In the genomic region with DNA sequence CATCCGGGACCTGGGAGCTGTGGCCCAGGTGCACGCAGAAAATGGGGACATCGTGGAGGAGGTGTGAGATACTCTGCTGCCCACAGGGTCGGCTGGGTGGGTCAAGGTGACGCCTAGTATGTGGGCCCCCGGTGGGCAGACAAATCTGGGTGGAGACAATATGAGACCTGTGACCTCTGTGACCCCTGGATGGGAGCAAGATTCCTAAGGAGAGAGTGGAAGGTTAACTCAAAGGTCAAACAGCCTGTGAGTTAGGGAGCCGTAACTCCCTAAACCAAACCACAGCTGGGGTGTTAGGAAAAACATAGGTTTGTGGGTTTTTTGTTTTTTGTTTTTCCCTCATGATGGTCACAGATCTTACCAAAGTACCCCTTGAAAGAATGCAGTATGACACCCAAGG, we compare ENCODE assay signal across 18 mouse cellular contexts. TPM values are rescaled to one million over a fixed set of nuclear protein-coding genes. Genes with fewer than 3 reads are reported as not detected.
A peak's percentile ranks its signal among the peaks of the same experiment; 100 is the strongest.
DNase-seq lines count a peak whose midpoint lies in the region; TF ChIP-seq lines count a peak whose summit lies in the region.
"Had no signal": no experiment of that assay in that cellular context is flagged by ENCODE, and none has a peak within 500 bp of the region (broad histone marks: within the 10 kb centered on the region; RNA-seq: fewer than 3 reads in every experiment).

No protein-coding gene starts in this region.

- no peak for TF ChIP-seq CTCF in layer of hippocampus, adult 2 months (conservative IDR thresholded peaks at IDR 0.05)

- peak; percentile 64 for DNase-seq in cerebellum, adult 11-12 months
- no peak for DNase-seq in cerebellum, adult 11 months
- peak; percentile 63 for DNase-seq in cerebellum, adult 9-10 months
- no peak for DNase-seq in cerebellum, postnatal 36 days
- peak; percentile 33 to 40 for DNase-seq in cerebellum, postnatal 14 days
- no peak for DNase-seq in cerebellum, adult 8-10 months
- no peak for DNase-seq in layer of hippocampus, adult 2 months (ENCODE audit: low spot score in 2 of 2)
- DNase-seq in layer of hippocampus, adult 18-20 months (ENCODE audit: low spot score in 2 of 2): no peak
- DNase-seq: adrenal gland, adult 8-10 months; adrenal gland, postnatal 14 days; adrenal gland, postnatal 36 days; B cell, adult 2 months; forebrain, postnatal 0 days had no signal

- H3K4me3 ChIP-seq in layer of hippocampus, adult 2 months: no peak overlapping the region
- H3K4me3 ChIP-seq: embryonic facial prominence, embryonic 10.5 days; embryonic facial prominence, embryonic 12.5 days; forebrain, embryonic 13.5 days; forebrain, embryonic 15.5 days had no signal

- peak overlapping the region; percentile 75 for H3K27ac ChIP-seq in layer of hippocampus, adult 2 months
- H3K27ac ChIP-seq: embryonic facial prominence, embryonic 10.5 days; embryonic facial prominence, embryonic 12.5 days; forebrain, embryonic 13.5 days; forebrain, embryonic 15.5 days had no signal

RNA-seq across cellular contexts. Expression of gene Dpysl4, which starts 8.0 kb away (rescaled TPM):
- total RNA-seq in layer of hippocampus, adult 2 months (2021): 10 to 100 TPM; 51.5 to 52.0 TPM
- total RNA-seq in layer of hippocampus, adult 18-20 months (2021): 10 to 100 TPM; 43.9 to 44.7 TPM
- total RNA-seq: CH12.LX had no signal

Comparison
In these comparisons a context has a peak if more than half of its experiments do, and no peak if none do; other contexts are left out.
1. DNase-seq: peak in cerebellum, adult 11-12 months (single experiment), cerebellum, adult 9-10 months (single experiment) and cerebellum, postnatal 14 days (2 of 2); none in cerebellum, adult 11 months (single experiment), cerebellum, postnatal 36 days (0 of 2), cerebellum, adult 8-10 months (single experiment), layer of hippocampus, adult 2 months (0 of 2) and layer of hippocampus, adult 18-20 months (0 of 2).